Mouse (Mus musculus) left cerebral cortex, postnatal 10 days (tissue): Measurements from ENCODE around the gene Spaca4. TPM values are rescaled to one million over a fixed set of nuclear protein-coding genes. Genes with fewer than 3 reads are reported as not detected.
A peak's percentile ranks its signal among the peaks of the same experiment; 100 is the strongest.

Experiments used
- DNase-seq, 2 experiments: peaks; one replicate each; pipeline ENCODE4 v3.0.0; 2021 to 2022; ENCODE audit warnings: low spot score in 2 of 2, mixed read lengths in 1 of 2; ENCODE audit errors: extremely low spot score in 1 of 2
- intact Hi-C: fragments of 180-260 bp; cut with DNase I; formaldehyde crosslinking; loops from one replicate; pipeline ENCODE4 v1.15.1; 2025
- total RNA-seq, 2 experiments: library from RNA; stranded (reverse); gene quantifications; 2 replicates each; pipeline ENCODE4 v1.2.3; 2021

Spaca4 gene
- not detected for total RNA-seq

- DNase-seq: no peak
- intact Hi-C loops: no loop called here
Observed at GRCm38 (mm10) chr7:45725713-45726112, at the start of gene Spaca4. TSS of gene Spaca4 (minus strand) at chr7:45725813.

GRCm38 (mm10) chr7:45775237-45775636 is 49.6 kb upstream of the Spaca4 start:
- intact Hi-C loops: no loop called here
- DNase-seq: no peak

DNA sequence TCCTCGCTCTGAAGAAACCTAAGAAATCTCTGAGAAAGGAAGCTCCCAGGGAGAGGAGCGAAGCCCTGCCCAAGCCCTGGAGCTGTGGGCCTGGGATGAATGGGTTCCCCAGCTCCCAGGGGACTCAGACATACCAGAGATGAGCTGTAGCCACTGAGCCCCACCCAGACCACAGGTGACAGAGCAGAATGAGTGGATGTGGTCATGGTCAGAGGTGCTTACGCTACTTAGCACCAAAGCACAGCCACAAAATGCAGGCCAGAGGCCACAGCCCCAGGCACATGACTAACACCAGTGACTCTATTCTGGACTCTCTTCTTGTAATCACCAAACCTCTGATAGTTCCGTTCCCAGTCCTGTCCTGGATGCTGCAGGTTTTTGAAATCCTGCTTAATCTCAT is 45.5 kb upstream of the Spaca4 start:
- intact Hi-C loops: no loop called here
- DNase-seq: no peak

- intact Hi-C loops: no loop called here
- DNase-seq: no peak
Observed at GRCm38 (mm10) chr7:45770427-45771082, 44.9 kb upstream of the Spaca4 start.

GRCm38 (mm10) chr7:45767500-45767899 is 41.9 kb upstream of the Spaca4 start:
- no peak for DNase-seq
- intact Hi-C loops: no loop called here

- intact Hi-C loops: no loop called here
- DNase-seq: no peak
Observed at GRCm38 (mm10) chr7:45766764-45767163, 41.2 kb upstream of the Spaca4 start.

GRCm38 (mm10) chr7:45765995-45766394 is 40.4 kb upstream of the Spaca4 start:
- intact Hi-C loops: no loop called here
- DNase-seq: no peak

DNA sequence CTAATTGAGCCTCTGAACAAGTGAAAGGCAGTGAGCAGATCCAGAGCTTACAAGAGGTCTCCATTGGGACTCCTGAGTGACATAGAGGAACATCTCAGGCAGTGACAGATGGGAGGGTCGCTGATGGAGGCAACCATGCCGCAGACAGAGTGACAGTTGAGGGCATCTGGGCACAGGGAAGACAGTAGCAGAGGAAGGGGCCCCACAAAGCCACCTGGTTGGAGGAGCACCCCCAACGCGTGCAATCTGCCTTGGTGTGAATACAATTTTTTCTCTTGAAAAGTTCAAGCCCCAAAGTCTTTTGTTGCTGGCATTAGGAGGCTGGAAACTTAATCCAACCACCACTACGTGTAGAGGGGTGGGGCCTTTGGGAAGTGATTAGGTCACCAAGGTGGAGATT is 34.5 kb upstream of the Spaca4 start:
- no peak for DNase-seq
- intact Hi-C loops: no loop called here

DNA sequence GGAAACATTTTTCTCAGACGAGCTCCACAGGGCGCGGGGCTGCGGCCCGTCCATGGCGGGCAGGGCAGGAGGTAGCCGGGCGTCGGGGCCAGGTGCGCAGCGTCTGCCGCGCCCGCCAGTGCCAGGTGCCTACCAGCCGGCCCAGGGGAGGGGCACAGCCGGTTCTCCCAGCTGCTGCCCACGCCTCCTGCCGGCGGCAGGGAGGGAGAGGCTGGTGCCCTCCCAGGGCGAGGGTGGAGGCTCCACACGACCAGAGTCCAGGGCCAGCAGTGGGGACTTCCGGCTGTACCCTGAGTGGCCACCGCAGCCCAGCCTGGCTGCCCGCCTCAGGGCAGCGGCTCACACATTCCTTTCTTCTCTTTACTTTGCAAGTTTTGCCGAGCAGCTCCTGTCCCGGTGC is 33.8 kb upstream of the Spaca4 start:
- intact Hi-C loops: no loop called here

GRCm38 (mm10) chr7:45755703-45756102 is 30.1 kb upstream of the Spaca4 start:
- DNase-seq: no peak
- intact Hi-C loops: no loop called here

More for the DNA sequence above, 33.8 kb upstream of the Spaca4 start:
- no peak for DNase-seq

DNA sequence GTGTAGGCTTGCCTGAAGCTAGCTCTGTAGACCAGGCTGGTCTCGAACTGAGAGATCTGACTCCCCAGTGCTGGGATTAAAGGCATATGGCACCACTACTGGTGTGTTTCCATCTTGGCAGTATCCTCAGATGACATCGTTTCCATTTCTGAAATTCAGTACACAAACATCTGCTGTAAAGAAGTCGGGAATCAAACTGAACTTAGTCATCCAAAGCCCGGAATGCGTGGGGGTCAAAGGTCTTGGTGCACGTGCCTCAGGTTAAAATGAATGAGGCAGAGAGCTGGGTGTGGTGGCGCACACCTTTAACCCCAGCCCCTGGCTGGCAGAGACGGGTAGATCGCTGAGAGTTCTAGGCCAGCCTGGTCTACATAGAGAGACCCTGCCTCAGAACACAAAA is 24.5 kb upstream of the Spaca4 start:
- DNase-seq: no peak
- intact Hi-C loops: no loop called here

- intact Hi-C loops: loop anchor here (5.0 kb wide), 1 partner anchor 258 kb away; no protein-coding TSS in a partner anchor
- no peak for DNase-seq
Observed at GRCm38 (mm10) chr7:45749401-45749800, 23.8 kb upstream of the Spaca4 start.

DNA sequence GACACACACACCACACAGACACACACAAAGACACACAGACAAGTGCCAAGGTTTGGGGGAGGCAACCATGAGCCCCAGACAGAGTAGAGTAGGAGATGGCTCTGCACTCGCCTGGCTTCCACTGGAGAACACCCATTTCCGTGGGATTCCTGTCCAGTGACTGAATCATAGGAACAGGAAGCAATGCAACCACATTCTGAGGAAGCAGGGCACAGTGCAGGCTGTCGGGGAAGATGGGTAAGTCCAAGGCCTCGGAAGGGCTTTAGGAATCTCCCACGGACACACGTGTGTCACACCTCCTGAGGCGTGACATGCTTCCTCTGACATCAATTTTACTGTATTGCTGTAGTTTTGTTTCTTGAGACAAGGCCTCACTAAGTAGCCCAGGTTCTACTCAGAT is 22.5 kb upstream of the Spaca4 start:
- intact Hi-C loops: loop anchor here (5.0 kb wide), 1 partner anchor 259 kb away; no protein-coding TSS in a partner anchor

GRCm38 (mm10) chr7:45747450-45747849 is 21.8 kb upstream of the Spaca4 start:
- intact Hi-C loops: loop anchor here (5.0 kb wide), 1 partner anchor 260 kb away; no protein-coding TSS in a partner anchor
- DNase-seq: no peak

More for the DNA sequence above, 22.5 kb upstream of the Spaca4 start:
- DNase-seq: no peak

- no peak for DNase-seq
- intact Hi-C loops: loop anchor here (5.0 kb wide), 1 partner anchor 261 kb away; no protein-coding TSS in a partner anchor
Observed at GRCm38 (mm10) chr7:45746518-45746917, 20.9 kb upstream of the Spaca4 start.

- intact Hi-C loops: loop anchor here (5.0 kb wide), 2 partner anchors 38 to 193 kb away; partner anchors contain the start of genes Lmtk3 and Sult2b1
- peak in 1 of 2 experiments; percentile 91 for DNase-seq
Observed at GRCm38 (mm10) chr7:45744387-45744786, 18.8 kb upstream of the Spaca4 start.

- intact Hi-C loops: loop anchor here (5.0 kb wide), 2 partner anchors 40 to 195 kb away; partner anchors contain the start of genes Lmtk3 and Sult2b1
- DNase-seq: peak in 1 of 2 experiments; percentile 70
Observed at GRCm38 (mm10) chr7:45742338-45742737, 16.7 kb upstream of the Spaca4 start.

GRCm38 (mm10) chr7:45741777-45742176 is 16.2 kb upstream of the Spaca4 start:
- DNase-seq: no peak
- intact Hi-C loops: loop anchor here (5.0 kb wide), 2 partner anchors 41 to 196 kb away; partner anchors contain the start of genes Lmtk3 and Sult2b1

GRCm38 (mm10) chr7:45741308-45741707 is 15.7 kb upstream of the Spaca4 start:
- DNase-seq: no peak
- intact Hi-C loops: loop anchor here (5.0 kb wide), 2 partner anchors 41 to 196 kb away; partner anchors contain the start of genes Lmtk3 and Sult2b1

GRCm38 (mm10) chr7:45739820-45740219 is 14.2 kb upstream of the Spaca4 start:
- DNase-seq: no peak
- intact Hi-C loops: loop anchor here (2.0 to 5.0 kb wide), 3 partner anchors 42 to 197 kb away; partner anchors contain the start of genes Lmtk3 and Sult2b1
